Mouse (Mus musculus) gastrocnemius, adult 18-20 months (tissue): ENCODE results near the gene Mbtps1. TPM values are rescaled to one million over a fixed set of nuclear protein-coding genes. Genes with fewer than 3 reads are reported as not detected.

Source experiments
- DNase-seq: peaks from one replicate; pipeline ENCODE4 v3.0.0; 2021; ENCODE audit warnings: low spot score
- total RNA-seq, 2 experiments: library from RNA; stranded (reverse); gene quantifications; 2 replicates each; pipeline ENCODE4 v1.2.3; 2021

Gene Mbtps1
- total RNA-seq, 2 experiments from 2014 or later: 20.2 to 21.1 TPM

- DNase-seq: no peak
Measured at GRCm38 (mm10) chr8:119559402-119559720, 826 bp upstream of the Mbtps1 start.

- DNase-seq: no peak
Measured at GRCm38 (mm10) chr8:119557821-119558602, 523 bp downstream of the Mbtps1 start.

GRCm38 (mm10) chr8:119557132-119557531 is 1.4 kb downstream of the Mbtps1 start:
- DNase-seq: no peak

GRCm38 (mm10) chr8:119555861-119556260 is 2.7 kb downstream of the Mbtps1 start:
- no peak for DNase-seq

- no peak for DNase-seq
Measured at GRCm38 (mm10) chr8:119552967-119553366, 5.6 kb downstream of the Mbtps1 start.

GRCm38 (mm10) chr8:119548560-119549113 is 9.9 kb downstream of the Mbtps1 start:
- DNase-seq: no peak

GRCm38 (mm10) chr8:119547019-119547691 is 11.4 kb downstream of the Mbtps1 start:
- DNase-seq: no peak

DNA sequence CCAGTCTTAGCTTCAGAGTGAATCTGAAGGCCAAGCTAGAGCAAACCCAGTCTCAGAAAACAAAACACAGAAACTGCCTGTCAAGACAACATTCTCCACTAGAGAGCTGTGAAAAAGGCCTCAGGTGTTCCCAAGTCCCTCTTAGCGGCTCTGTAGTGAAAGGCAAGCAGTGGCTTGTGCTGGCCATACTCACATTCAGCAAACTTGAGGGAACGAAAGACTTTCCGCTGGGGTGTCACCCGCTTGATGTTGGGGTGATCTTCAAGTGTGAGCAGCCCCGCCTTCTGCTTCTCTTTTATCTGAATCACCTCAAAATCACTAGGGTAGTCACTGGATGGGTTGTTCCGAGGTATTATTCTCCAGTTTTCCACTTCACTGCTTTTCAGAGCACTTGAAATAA is 12.7 kb downstream of the Mbtps1 start:
- no peak for DNase-seq

DNA sequence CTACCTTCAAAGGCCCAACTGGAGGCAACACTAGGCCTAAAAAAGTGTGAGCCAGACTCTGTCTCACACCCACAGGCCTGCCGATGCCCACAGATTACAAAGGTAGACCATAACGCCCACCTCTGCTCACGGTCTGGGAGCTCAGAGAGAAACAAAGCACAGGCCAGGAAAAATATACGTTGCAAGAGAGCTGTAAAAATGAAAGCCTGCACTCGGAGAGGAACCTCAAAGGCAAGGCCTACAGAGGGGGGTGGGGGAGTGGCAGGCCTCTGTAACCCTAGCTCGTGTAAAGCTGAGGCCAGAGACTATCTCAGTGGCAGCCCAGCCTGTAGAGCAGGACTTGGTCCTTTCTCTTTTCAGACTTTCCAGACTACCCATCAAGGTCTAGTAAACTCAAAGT is 13.4 kb downstream of the Mbtps1 start:
- no peak for DNase-seq

DNA sequence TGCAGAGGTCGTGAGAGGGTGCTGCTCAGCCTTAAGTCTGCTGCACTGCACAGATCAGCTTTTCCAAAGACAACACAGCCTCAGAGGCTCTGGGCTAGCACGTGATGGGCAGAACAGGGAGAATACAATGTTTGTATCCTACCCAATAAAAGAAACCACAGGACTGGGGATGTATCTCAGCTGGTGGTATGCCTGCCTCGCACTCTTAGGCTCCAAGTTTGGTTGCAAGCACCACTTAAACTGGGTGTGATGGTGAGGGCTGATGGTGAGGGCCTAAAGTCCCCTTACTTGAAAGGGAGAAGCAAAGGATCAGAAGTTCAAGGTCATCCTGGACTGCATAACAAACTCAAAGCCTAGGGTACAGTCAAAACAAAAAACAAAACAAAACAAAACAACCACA is 13.9 kb downstream of the Mbtps1 start:
- DNase-seq: no peak

DNA sequence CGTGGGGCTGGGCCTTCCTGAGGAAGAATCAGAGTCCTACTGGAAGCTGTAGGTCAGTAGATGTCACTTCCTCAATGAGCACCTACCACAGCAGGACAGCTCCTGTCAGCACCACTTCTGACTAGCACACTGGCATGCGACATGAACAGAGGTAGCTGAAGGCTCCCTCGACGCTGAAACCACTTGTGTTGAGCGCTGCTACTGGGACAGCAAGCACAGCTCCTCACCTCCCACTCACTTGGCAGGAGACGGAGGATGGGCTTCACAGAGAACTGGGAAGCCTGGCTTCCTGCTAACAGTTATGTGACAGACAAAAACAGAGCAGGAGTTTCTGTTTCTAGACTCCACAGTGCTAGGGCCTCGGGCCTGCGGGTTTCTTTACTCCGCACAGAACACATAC is 26.6 kb downstream of the Mbtps1 start:
- DNase-seq: no peak

GRCm38 (mm10) chr8:119531397-119531796 is 27.1 kb downstream of the Mbtps1 start:
- no peak for DNase-seq

DNA sequence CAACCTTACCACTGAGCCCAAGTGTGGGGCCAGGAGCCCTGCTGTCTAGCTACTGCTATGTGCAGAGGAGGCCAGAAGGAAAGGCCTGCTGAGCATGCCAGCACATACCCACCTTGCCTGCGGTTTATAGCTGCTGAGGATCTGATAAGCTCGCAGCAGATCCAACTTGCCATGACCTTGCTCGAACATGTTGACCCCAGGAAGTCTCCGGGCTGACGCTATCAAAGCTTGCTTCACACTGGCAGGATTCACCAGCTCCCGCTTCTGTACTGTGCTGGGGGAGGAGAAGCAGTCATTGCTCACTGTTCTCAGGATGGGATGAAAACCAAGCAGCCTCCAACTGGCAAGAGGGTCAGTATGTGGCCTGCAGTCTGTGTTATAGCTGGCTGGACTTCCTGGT is 27.6 kb downstream of the Mbtps1 start:
- DNase-seq: no peak

GRCm38 (mm10) chr8:119528762-119529161 is 29.8 kb downstream of the Mbtps1 start:
- no peak for DNase-seq

DNA sequence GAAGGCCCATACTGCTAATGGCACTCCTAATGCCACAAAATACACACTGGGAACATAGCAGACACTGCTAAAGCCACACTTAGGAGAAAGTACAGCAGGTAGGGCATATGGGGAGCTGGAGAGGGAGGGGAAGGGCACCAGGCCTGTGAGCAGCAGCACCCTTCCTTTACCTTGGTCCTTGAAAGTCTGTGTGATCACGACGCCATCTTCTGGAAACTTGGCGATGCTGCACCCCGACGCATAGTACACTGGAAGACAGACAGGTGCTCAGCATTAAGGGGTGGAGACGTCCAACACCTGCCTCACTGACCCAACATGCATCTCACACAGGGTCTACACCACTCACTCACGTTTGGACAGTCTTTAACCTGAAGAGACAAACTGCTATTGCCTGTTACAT is 38.4 kb downstream of the Mbtps1 start:
- DNase-seq: no peak

GRCm38 (mm10) chr8:119516674-119517073 is 41.9 kb downstream of the Mbtps1 start:
- DNase-seq: no peak

DNA sequence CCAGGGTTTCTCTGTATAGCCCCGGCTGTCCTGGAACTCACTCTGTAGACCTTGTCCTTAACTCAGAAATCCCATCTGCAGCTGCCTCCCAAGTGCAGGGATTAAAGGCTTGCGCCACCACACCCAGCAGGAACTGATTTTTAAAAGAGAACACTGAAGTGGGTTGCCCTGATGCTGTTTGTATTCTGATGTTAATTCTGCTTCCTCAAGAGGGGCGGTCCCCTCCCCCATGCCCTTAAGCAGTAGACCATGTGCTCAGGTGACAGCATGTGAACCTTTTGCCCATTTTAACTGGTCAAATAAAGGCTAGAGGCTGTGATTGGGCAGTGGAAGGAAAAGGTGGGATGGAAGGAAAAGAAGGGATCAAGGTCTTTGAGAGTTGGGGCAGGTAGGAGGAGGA is 42.8 kb downstream of the Mbtps1 start:
- DNase-seq: no peak

- DNase-seq: no peak
Measured at GRCm38 (mm10) chr8:119514940-119515339, 43.6 kb downstream of the Mbtps1 start.

DNA sequence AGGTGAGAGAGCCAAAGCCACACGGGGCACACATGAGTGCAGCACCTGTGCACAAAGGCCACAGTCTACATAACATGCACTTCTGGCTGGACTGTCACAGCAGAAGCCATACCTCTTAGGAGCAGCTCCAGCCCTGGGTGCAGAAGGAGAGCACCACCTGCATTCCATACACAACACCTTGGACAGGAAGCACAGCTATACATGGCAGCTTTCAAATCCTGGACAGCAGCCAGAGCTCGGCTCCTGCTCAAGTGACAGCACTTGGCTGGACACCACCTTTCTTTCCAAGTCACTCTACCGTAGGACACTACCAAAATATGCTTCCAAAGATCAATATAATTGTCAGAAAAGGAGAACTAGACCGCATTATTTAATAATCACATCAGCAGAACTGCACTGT is 45.1 kb downstream of the Mbtps1 start:
- peak; percentile 8 for DNase-seq

DNA sequence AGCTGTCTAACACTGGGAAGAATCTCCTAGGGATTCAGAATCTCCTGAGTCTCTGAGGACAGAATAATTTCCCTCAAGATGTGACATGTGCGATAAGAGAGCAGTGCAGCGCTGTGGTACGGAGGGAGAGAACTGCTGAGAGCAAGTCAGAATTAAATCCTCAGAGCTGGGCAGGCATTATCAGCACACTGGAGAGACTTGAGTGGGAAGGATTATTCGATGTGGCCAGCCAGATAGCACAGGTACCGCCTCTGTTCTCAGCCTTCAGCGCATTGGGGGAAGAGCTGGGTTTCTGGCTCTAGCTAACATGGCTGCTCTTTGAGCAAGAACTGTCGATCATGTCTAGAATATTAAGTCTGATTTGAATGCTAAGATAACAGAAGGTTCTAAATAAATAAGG is 46.8 kb downstream of the Mbtps1 start:
- DNase-seq: no peak

DNA sequence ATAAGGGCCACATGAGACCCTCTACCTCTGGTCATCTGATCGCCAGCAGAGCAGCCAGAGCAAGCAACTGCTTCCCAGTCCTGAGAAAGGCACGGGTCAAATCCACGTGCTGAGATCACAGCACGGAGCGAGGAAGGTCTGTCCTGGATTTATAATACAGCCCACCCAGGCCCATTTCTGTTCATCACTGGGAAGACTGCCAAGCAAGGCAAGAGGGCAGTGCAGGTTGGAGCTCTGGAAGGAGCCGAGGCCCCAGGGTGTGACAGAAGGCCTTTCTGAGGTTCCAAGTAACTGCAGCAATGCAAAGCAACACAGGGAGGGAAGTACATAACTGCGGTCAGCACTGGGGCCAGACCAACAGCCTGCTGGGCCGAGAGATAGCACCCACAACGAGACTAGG is 48.1 kb downstream of the Mbtps1 start:
- no peak for DNase-seq

DNA sequence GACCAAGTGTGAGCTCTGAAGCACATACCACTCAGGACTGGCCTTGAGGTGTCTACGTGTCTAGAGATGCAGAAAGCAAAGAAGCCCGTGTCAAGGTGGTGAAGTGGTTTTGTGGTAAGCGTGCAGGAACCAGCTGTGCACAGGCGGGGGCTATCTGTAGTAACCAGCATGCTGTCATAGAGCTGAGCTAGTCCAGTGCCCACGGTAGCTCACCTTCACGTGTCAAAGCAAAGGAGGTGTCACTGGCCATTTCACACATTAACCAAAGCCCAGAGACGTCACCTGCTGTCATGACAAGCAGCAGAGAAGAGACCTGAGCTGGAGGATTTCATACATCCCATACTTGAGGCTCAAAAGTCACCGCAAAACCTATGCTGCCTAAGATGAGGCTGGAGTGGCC is 52.4 kb downstream of the Mbtps1 start:
- DNase-seq: no peak

DNA sequence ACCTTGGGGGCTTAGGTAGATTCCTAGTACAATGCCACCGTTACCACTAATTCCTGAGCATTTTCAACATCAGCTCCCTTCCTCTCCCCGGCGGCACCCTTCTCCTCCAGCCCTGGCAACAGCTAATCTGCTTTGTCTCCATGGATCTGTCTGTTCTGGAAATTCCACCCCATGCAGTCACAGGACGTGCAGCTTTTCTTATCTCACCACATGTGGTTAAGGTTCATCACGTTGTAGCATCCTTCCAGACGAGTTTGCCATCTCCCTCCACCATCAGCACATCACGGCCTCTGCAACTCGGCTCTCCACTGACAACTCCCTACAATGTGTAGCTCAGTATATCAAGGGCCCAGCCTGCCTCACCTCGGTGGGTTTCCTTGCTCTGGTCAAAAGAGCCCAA is 53.0 kb downstream of the Mbtps1 start:
- DNase-seq: no peak
